Mouse (Mus musculus): ENCODE measurements at regions not wholly inside any gene's neighbourhood (a gene's known extent, or its start where the extent isn't known, plus 50 kb on each side); places are given as distances from the start of the nearest gene placed in this dataset.
A peak's percentile ranks its signal among the peaks of the same experiment; 100 is the strongest.

DNA sequence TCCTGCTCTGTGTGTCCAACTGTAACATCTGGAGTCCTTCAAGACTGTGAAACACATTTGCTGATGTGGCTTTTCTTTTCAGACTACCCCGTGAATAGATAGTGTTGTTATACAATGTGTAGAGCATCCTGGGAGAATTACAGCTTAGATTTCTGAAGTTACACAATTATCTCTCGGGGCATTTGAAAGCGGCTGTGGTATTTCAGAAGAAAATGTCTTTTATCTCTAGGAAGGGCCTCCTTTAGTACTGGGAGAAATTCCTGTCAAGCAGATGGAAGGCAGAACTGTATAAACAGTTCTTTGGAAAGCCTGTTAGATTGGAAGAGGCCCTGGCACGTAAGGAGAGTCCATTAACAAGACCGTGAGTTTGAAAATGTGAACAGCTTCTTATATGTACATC, 162.2 kb downstream of the Npr3 start:
- no peak overlapping the region for H3K9ac ChIP-seq (replicated peaks; ENCODE audit: low read depth, low read length)
- ATAC-seq = no peak
- WGBS = 39% methylated on average over 5 of the region's 5 CpGs
- no peaks in the 10 kb centered on the region for H3K9me3 ChIP-seq (ENCODE audit: control insufficient read depth, low read length)
- 0 out of 2 replicates have a peak, but pooled peaks cover 9% of the 10 kb centered on the region for H3K4me1 ChIP-seq (replicated peaks; ENCODE audit: control insufficient read depth, insufficient read depth, low read length)
- H3K4me2 ChIP-seq (ENCODE audit: low read length) = no peak overlapping the region
- no peaks in the 10 kb centered on the region for H3K27me3 ChIP-seq (replicated peaks; ENCODE audit: control insufficient read depth, insufficient read depth, low read length)
- H3K36me3 ChIP-seq (ENCODE audit: control insufficient read depth, insufficient read depth) = no peaks in the 10 kb centered on the region
- no peak overlapping the region for H3K27ac ChIP-seq (ENCODE audit: low read length)
- no peak overlapping the region for H3K4me3 ChIP-seq (replicated peaks; ENCODE audit: low read length)

DNA sequence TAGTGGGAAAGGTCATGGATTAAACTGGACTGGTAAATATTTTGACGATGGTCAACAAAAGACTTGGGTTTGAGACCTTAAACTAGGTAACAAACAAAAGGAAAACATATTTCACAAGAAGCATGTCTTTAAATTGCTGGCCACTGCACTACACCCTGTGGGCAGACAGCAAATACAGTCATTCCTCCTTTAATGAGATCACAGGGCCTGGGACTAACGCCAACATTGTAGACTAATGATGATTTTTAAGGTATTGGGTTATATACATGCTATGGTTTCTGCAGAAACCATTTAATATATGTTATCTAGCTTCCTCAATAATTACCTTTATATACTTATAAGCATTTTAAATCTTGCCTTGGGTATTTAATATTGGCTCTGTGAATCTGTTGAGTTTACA, 162.8 kb downstream of the Npr3 start:
- WGBS = 72% methylated on average over 2 of the region's 2 CpGs
- Histone ChIP-seq H3K36me3 (ENCODE audit: control insufficient read depth, insufficient read depth) (no peaks in the 10 kb centered on the region), H3K27ac (ENCODE audit: low read length) (no peak overlapping the region), H3K4me2 (ENCODE audit: low read length) (no peak overlapping the region), H3K4me3 (replicated peaks; ENCODE audit: low read length) (no peak overlapping the region), H3K4me1 (replicated peaks; ENCODE audit: control insufficient read depth, insufficient read depth, low read length) (0 out of 2 replicates have a peak, but pooled peaks cover 9% of the 10 kb centered on the region), H3K9me3 (ENCODE audit: control insufficient read depth, low read length) (no peaks in the 10 kb centered on the region), H3K9ac (replicated peaks; ENCODE audit: low read depth, low read length) (no peak overlapping the region), H3K27me3 (replicated peaks; ENCODE audit: control insufficient read depth, insufficient read depth, low read length) (no peaks in the 10 kb centered on the region)
- ATAC-seq = no peak

DNA sequence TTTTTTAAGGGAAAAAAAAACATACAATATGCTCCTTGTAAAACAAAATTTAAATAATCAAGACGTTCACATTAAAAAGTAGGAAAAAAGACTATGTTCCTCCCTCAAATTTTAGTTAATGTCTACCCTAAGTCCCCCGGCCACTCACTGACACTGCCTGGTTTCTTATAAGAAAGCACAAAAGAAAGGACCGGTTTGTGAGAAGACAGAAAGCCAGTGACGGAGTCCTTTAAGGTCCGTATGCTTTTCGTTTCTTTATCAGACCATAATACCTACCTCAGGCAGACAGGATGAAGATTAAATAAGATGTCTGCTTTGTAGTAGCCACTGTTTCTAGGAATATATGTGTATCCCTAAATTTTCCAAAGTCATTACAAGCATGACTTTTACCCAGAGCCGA, 164.3 kb downstream of the Npr3 start:
- no peak for ATAC-seq
- 55% methylated on average over 7 of the region's 7 CpGs for WGBS
- Histone ChIP-seq H3K9me3 (ENCODE audit: control insufficient read depth, low read length) (no peaks in the 10 kb centered on the region), H3K36me3 (ENCODE audit: control insufficient read depth, insufficient read depth) (no peaks in the 10 kb centered on the region), H3K9ac (replicated peaks; ENCODE audit: low read depth, low read length) (no peak overlapping the region), H3K4me1 (replicated peaks; ENCODE audit: control insufficient read depth, insufficient read depth, low read length) (0 out of 2 replicates have a peak, but pooled peaks cover 9% of the 10 kb centered on the region), H3K27me3 (replicated peaks; ENCODE audit: control insufficient read depth, insufficient read depth, low read length) (no peaks in the 10 kb centered on the region), H3K4me3 (replicated peaks; ENCODE audit: low read length) (no peak overlapping the region), H3K4me2 (ENCODE audit: low read length) (no peak overlapping the region), H3K27ac (ENCODE audit: low read length) (no peak overlapping the region)

DNA sequence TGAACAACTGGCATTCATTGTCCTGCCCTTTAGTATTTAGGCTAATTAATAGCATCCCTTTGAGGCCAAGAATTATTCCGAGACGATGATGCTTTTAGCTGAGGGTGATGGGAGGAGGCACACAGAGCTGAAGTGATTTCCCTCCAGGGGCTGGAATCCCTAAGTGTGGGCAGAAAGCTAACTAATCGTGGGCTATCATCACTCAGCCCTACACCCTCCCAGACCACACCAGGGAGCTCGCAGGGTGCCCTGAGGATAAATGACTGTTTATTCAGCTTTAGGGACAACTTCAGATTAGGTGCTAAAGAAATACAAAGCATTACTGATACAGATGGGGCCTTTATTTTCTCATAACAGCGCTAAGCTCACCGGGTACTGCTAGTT, 164.7 kb downstream of the Npr3 start:
- ATAC-seq = peak; percentile 43
- H3K4me3 ChIP-seq (replicated peaks; ENCODE audit: low read length) = no peak overlapping the region

DNA sequence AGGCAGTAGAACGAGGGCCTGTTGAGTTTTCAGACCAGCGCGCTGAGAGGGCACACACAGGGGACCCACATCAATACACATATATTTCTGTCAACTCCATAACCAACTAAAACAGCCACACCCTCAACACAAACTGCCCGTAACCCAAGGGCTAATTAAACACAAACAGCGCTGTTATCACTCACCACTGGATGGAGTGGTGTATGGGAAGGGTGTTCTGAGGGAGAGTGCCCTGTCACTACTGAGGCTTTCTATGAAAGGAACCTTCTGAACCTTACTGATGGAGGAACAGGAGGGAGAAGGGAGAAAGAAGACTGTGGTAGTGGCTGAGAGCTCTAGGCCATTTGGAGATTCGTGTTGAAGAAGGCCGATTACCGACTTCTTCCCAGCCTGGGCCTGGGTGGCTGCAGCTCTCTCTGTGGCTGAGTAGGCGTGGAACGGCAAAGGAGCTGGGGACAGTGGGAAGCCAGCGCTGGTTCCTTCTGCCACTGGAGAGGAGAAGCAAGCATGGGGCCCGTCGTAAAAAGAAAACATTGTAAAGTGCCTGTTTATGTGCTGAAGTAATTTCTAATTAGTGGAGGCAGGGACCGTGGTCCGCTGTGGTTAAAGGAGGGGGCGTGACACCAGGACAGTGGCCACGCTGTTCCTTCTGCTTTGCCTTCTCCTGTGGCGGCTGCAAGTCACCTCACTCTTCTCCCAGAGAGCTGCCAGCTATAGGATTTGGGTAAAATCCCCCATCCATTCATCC, 165.3 kb downstream of the Npr3 start:
- H3K36me3 ChIP-seq (ENCODE audit: control insufficient read depth, insufficient read depth) = no peaks in the 10 kb centered on the region
- no peak overlapping the region for H3K4me3 ChIP-seq (replicated peaks; ENCODE audit: low read length)
- H3K4me1 ChIP-seq (replicated peaks; ENCODE audit: control insufficient read depth, insufficient read depth, low read length) = 0 out of 2 replicates have a peak, but pooled peaks cover 9% of the 10 kb centered on the region
- H3K9me3 ChIP-seq (ENCODE audit: control insufficient read depth, low read length) = no peaks in the 10 kb centered on the region
- 21% methylated on average over 18 of the region's 18 CpGs for WGBS
- H3K9ac ChIP-seq (replicated peaks; ENCODE audit: low read depth, low read length) = no peak overlapping the region
- peak; percentile 43 for ATAC-seq
- peak overlapping the region; percentile 39 for H3K4me2 ChIP-seq (ENCODE audit: low read length)
- no peak overlapping the region for H3K27ac ChIP-seq (ENCODE audit: low read length)
- H3K27me3 ChIP-seq (replicated peaks; ENCODE audit: control insufficient read depth, insufficient read depth, low read length) = no peaks in the 10 kb centered on the region

More for the DNA sequence above, 164.7 kb downstream of the Npr3 start:
- Histone ChIP-seq H3K36me3 (ENCODE audit: control insufficient read depth, insufficient read depth) (no peaks in the 10 kb centered on the region), H3K27ac (ENCODE audit: low read length) (no peak overlapping the region), H3K9me3 (ENCODE audit: control insufficient read depth, low read length) (no peaks in the 10 kb centered on the region), H3K9ac (replicated peaks; ENCODE audit: low read depth, low read length) (no peak overlapping the region), H3K4me1 (replicated peaks; ENCODE audit: control insufficient read depth, insufficient read depth, low read length) (0 out of 2 replicates have a peak, but pooled peaks cover 9% of the 10 kb centered on the region), H3K4me2 (ENCODE audit: low read length) (peak overlapping the region; percentile 39; the same call in 1 of the 2 replicates), H3K27me3 (replicated peaks; ENCODE audit: control insufficient read depth, insufficient read depth, low read length) (no peaks in the 10 kb centered on the region)
- 5% methylated on average over 6 of the region's 6 CpGs for WGBS

DNA sequence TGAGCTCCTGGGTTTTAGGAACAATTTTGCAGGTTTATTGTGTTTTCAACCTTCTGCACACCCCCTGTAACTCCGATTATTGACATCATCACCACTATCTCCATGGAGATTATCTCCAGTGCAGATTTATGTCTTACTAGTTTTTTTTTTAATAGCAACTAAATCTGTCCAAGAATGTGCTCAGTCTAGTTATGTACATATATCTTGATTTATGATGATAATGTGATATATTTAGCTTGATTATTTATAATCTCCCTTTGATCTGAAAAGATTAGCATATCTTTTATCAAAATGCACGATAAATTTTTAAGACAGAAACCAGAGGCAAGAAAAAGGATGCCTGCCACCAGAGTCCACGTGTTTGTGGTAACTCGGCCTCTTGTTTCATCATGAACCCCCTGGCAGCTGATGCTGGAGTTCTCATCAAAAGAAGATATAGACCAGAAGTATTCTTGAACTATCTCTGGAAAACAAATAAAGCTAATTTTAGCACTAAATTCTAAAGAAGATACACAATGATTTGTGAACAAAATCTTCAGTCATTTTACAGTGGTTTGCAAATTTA, 169.6 kb downstream of the Npr3 start:
- no peaks in the 10 kb centered on the region for H3K9me3 ChIP-seq (ENCODE audit: control insufficient read depth, low read length)
- no peak overlapping the region for H3K27ac ChIP-seq (ENCODE audit: low read length)
- 0 out of 2 replicates have a peak, but pooled peaks have one; percentile 47 for ATAC-seq
- H3K4me3 ChIP-seq (replicated peaks; ENCODE audit: low read length) = no peak overlapping the region
- H3K9ac ChIP-seq (replicated peaks; ENCODE audit: low read depth, low read length) = no peak overlapping the region
- 0 out of 2 replicates have a peak, but pooled peaks cover 9% of the 10 kb centered on the region for H3K4me1 ChIP-seq (replicated peaks; ENCODE audit: control insufficient read depth, insufficient read depth, low read length)
- no peak overlapping the region for H3K4me2 ChIP-seq (ENCODE audit: low read length)
- no peaks in the 10 kb centered on the region for H3K36me3 ChIP-seq (ENCODE audit: control insufficient read depth, insufficient read depth)
- no peaks in the 10 kb centered on the region for H3K27me3 ChIP-seq (replicated peaks; ENCODE audit: control insufficient read depth, insufficient read depth, low read length)
- WGBS = 83% methylated on average over 4 of the region's 4 CpGs

DNA sequence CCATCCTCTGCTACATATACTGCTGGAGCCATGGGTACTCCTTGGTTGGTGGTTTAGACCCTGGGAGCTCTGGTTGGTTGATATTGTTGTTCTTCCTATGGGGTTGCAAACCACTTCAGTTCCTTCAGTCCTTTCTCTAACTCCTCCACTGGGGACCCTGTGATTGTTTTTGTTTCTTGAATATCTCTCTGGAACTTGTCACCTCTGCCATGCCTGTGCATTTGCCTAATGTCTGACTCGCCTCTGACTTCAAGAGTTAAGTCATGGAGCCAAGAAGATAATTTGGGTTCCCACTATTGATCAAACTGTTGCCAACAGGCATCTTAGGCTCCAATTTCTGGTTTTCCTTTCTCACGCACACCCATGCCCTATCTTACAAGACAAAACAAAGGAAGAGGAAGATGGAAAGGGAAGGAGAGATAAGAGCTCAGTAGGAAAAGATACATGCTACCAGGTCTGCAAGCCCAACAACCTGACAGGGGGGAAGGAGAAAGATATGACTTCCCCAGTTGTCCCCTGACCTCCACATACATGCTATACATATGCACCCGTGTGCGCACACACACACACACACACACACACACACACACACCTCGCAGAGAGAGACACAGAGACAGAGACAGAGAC, 172.3 kb downstream of the Npr3 start:
- Histone ChIP-seq H3K4me1 (replicated peaks; ENCODE audit: control insufficient read depth, insufficient read depth, low read length) (no peaks in the 10 kb centered on the region), H3K4me2 (ENCODE audit: low read length) (no peak overlapping the region), H3K9ac (replicated peaks; ENCODE audit: low read depth, low read length) (no peak overlapping the region), H3K4me3 (replicated peaks; ENCODE audit: low read length) (no peak overlapping the region), H3K36me3 (ENCODE audit: control insufficient read depth, insufficient read depth) (no peaks in the 10 kb centered on the region), H3K27ac (ENCODE audit: low read length) (no peak overlapping the region), H3K9me3 (ENCODE audit: control insufficient read depth, low read length) (no peaks in the 10 kb centered on the region), H3K27me3 (replicated peaks; ENCODE audit: control insufficient read depth, insufficient read depth, low read length) (no peaks in the 10 kb centered on the region)
- 93% methylated on average over 5 of the region's 5 CpGs for WGBS
- ATAC-seq = no peak

DNA sequence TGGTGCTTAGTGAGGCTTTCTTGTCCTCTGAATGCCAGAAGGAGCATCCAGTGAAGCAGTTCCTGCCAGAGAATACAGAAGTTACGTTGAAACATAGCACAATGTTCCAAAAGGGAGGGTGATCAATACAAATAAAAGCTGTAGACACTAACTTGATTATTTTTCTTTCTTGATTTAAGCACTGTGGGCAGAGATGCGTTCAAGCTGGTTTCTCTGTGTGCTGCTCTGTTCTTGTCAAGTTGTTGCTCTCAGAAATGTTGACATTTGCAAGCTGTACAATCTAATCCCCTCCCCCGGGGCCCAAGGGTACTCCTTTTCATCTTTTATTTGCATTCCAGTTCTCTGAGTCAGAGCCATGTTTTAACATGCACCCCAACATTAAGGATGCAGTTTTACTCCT, 177.7 kb downstream of the Npr3 start:
- no peaks in the 10 kb centered on the region for H3K4me1 ChIP-seq (replicated peaks; ENCODE audit: control insufficient read depth, insufficient read depth, low read length)
- no peaks in the 10 kb centered on the region for H3K36me3 ChIP-seq (ENCODE audit: control insufficient read depth, insufficient read depth)
- 53% methylated on average over 3 of the region's 3 CpGs for WGBS
- no peaks in the 10 kb centered on the region for H3K9me3 ChIP-seq (ENCODE audit: control insufficient read depth, low read length)
- no peak overlapping the region for H3K27ac ChIP-seq (ENCODE audit: low read length)
- no peak overlapping the region for H3K4me3 ChIP-seq (replicated peaks; ENCODE audit: low read length)
- H3K27me3 ChIP-seq (replicated peaks; ENCODE audit: control insufficient read depth, insufficient read depth, low read length) = no peaks in the 10 kb centered on the region
- no peak overlapping the region for H3K9ac ChIP-seq (replicated peaks; ENCODE audit: low read depth, low read length)
- no peak for ATAC-seq
- no peak overlapping the region for H3K4me2 ChIP-seq (ENCODE audit: low read length)

DNA sequence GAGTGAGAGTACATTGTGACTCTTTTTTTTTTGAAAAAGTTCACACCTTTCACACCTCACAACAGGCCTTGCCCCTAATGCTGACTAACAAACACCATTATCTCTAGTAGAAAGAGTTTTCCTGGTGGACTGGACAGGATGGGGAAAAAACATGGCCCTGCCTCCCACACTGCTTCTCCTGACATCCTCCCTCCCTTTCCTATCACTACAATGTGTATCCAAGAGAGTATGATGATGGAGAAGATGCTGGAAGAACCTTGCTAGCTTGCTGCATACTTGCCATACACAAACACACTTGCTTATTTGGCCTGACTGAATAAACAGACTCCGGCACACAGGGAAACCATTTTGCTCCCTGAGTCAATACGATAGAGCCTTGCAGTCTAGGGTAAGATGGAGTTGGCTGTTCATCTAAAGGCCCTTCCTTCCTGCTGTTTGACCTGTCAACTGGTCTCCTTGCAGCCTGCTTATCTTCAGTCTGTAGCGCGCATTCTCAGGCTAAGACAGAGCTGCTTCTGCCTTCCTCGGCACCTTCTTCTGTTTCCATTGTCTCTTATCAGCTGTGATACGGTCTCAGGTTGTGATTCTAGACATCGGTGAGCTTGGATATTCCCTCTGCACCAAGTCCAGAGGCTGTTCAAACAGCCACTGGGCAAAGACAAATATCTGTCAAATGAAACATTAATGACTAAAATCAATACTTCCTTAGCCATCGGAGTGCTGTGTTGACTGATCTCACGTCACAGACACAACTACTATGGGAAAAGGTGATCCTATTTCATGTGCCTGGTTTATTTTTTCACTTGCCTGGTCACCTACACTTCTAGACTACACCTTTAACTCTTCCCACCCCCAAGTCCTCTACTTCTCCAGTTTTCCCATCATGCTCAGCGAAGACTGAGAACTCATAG, 181.2 kb downstream of the Npr3 start:
- Histone ChIP-seq H3K9ac (replicated peaks; ENCODE audit: low read depth, low read length) (no peak overlapping the region), H3K27me3 (replicated peaks; ENCODE audit: control insufficient read depth, insufficient read depth, low read length) (no peaks in the 10 kb centered on the region), H3K4me3 (replicated peaks; ENCODE audit: low read length) (no peak overlapping the region), H3K9me3 (ENCODE audit: control insufficient read depth, low read length) (no peaks in the 10 kb centered on the region), H3K4me1 (replicated peaks; ENCODE audit: control insufficient read depth, insufficient read depth, low read length) (no peaks in the 10 kb centered on the region), H3K4me2 (ENCODE audit: low read length) (no peak overlapping the region), H3K36me3 (ENCODE audit: control insufficient read depth, insufficient read depth) (no peaks in the 10 kb centered on the region), H3K27ac (ENCODE audit: low read length) (no peak overlapping the region)
- 92% methylated on average over 10 of the region's 10 CpGs for WGBS
- ATAC-seq = no peak

Measured in forebrain, embryonic 16.5 days (tissue).